Mouse (Mus musculus): ENCODE results near the gene Tirap.
"Not testable (repeated sequence)": the region's sequence is repeated elsewhere in the genome, so short reads cannot be mapped to it uniquely, and the experiment has no call there.

GRCm38 (mm10) chr9:35147261-35147660, 52.8 kb downstream of the Tirap start:
- not testable (repeated sequence) for TF ChIP-seq CTCF, POLR2A (IDR thresholded peaks at IDR 0.05; ENCODE audit: extremely low read depth, insufficient read depth, low read length)

Measured in cortical plate, adult 2 months (tissue).